Mouse (Mus musculus) heart, embryonic 13.5 days (tissue): ENCODE results near the gene Rabgap1l. TPM values are rescaled to one million over a fixed set of nuclear protein-coding genes. Genes with fewer than 3 reads are reported as not detected.

Experiments used
- ATAC-seq: fragments of 200-750 bp; cut with Nextera tagmentation; 2 replicates; pipeline ENCODE4 v1.8.0; 2017; ENCODE audit warnings: moderate TSS enrichment; ENCODE audit not compliant: insufficient number of reproducible peaks, low FRiP score, low TSS enrichment; ENCODE audit errors: extremely low read depth
- H3K27ac ChIP-seq: fragments of 300-500 bp; sonication (generic); replicated peaks from 2 replicates; pipeline ENCODE4 v1.5.1; 2015; ENCODE audit warnings: moderate library complexity, mild to moderate bottlenecking, inconsistent platforms
- H3K27me3 ChIP-seq: fragments of 300-500 bp; sonication (generic); replicated peaks from 2 replicates; pipeline ENCODE4 v1.6.1; 2015; ENCODE audit warnings: mild to moderate bottlenecking, inconsistent platforms
- H3K36me3 ChIP-seq: fragments of 300-500 bp; sonication (generic); 2 replicates; pipeline ENCODE4 v1.6.1; 2015; ENCODE audit warnings: mild to moderate bottlenecking, inconsistent platforms
- H3K4me1 ChIP-seq: fragments of 300-500 bp; sonication (generic); 2 replicates; pipeline ENCODE4 v1.6.1; 2015; ENCODE audit warnings: inconsistent platforms
- H3K4me2 ChIP-seq: fragments of 300-500 bp; sonication (generic); 2 replicates; pipeline ENCODE4 v1.6.1; 2015; ENCODE audit warnings: inconsistent platforms, mild to moderate bottlenecking, moderate library complexity
- H3K4me3 ChIP-seq: fragments of 300-500 bp; sonication (generic); 2 replicates; pipeline ENCODE4 v1.5.1; 2015; ENCODE audit warnings: moderate library complexity, mild to moderate bottlenecking, inconsistent platforms
- H3K9ac ChIP-seq: fragments of 300-500 bp; sonication (generic); 2 replicates; pipeline ENCODE4 v1.6.1; 2015; ENCODE audit warnings: inconsistent platforms, mild to moderate bottlenecking, moderate library complexity
- H3K9me3 ChIP-seq: fragments of 300-500 bp; sonication (generic); 2 replicates; pipeline ENCODE4 v1.6.1; 2016; ENCODE audit warnings: inconsistent platforms
- WGBS: fragments of 180-500 bp; shearing (Covaris S2); methylation state at CpG from one replicate; pipeline ENCODE4 v1.1.7; 2015; ENCODE audit warnings: mixed read lengths; 5-methylcytosine and 5-hydroxymethylcytosine counted together
- polyA plus RNA-seq: library from polyadenylated mRNA; unstranded; fragments of >200 nt; fragmentation: Nextera tagmentation; extraction: Ambion mirVana; gene quantifications from 2 replicates; pipeline ENCODE4 v1.2.1, GENCODE M21; 2015

Rabgap1l gene
- polyA plus RNA-seq, 1 experiment from 2014 or later: 63.6 TPM

- H3K4me3 ChIP-seq: no peak overlapping the region
- 56% methylated on average over 6 of the region's 6 CpGs for WGBS
- no peak for ATAC-seq
- no peaks in the 10 kb centered on the region for H3K36me3 ChIP-seq
- H3K9ac ChIP-seq: no peak overlapping the region
- H3K4me2 ChIP-seq: no peak overlapping the region
- H3K27ac ChIP-seq: no peak overlapping the region
- no peaks in the 10 kb centered on the region for H3K27me3 ChIP-seq
- H3K4me1 ChIP-seq: peaks cover 39% of the 10 kb centered on the region
- no peaks in the 10 kb centered on the region for H3K9me3 ChIP-seq
These were observed 486.7 kb downstream of the Rabgap1l start for GRCm38 (mm10) chr1:160306336-160306735.

- H3K9me3 ChIP-seq: no peaks in the 10 kb centered on the region
- H3K4me2 ChIP-seq: no peak overlapping the region
- peaks cover 42% of the 10 kb centered on the region for H3K4me1 ChIP-seq
- no peak overlapping the region for H3K9ac ChIP-seq
- 80% methylated on average over 1 of the region's 1 CpGs for WGBS
- H3K27me3 ChIP-seq: no peaks in the 10 kb centered on the region
- no peak overlapping the region for H3K4me3 ChIP-seq
- no peak overlapping the region for H3K27ac ChIP-seq
- no peak for ATAC-seq
- H3K36me3 ChIP-seq: no peaks in the 10 kb centered on the region
These were observed 487.2 kb downstream of the Rabgap1l start for GRCm38 (mm10) chr1:160305826-160306225.

GRCm38 (mm10) chr1:160304969-160305498, 488.0 kb downstream of the Rabgap1l start:
- 82% methylated on average over 6 of the region's 6 CpGs for WGBS

GRCm38 (mm10) chr1:160302268-160302667, 490.7 kb downstream of the Rabgap1l start:
- Histone ChIP-seq H3K27me3 (no peaks in the 10 kb centered on the region), H3K9me3 (no peaks in the 10 kb centered on the region), H3K4me2 (no peak overlapping the region), H3K36me3 (no peaks in the 10 kb centered on the region), H3K4me3 (no peak overlapping the region), H3K9ac (no peak overlapping the region), H3K27ac (no peak overlapping the region), H3K4me1 (peaks cover 43% of the 10 kb centered on the region)
- ATAC-seq: no peak
- WGBS: 67% methylated on average over 1 of the region's 1 CpGs

More at GRCm38 (mm10) chr1:160304969-160305498, 488.0 kb downstream of the Rabgap1l start:
- Histone ChIP-seq H3K27ac (no peak overlapping the region), H3K4me2 (no peak overlapping the region), H3K36me3 (no peaks in the 10 kb centered on the region), H3K4me3 (no peak overlapping the region), H3K9ac (no peak overlapping the region), H3K9me3 (no peaks in the 10 kb centered on the region), H3K27me3 (no peaks in the 10 kb centered on the region), H3K4me1 (peaks cover 48% of the 10 kb centered on the region)
- ATAC-seq: no peak

GRCm38 (mm10) chr1:160301156-160301555, 491.9 kb downstream of the Rabgap1l start:
- no peak overlapping the region for H3K9ac ChIP-seq
- no peaks in the 10 kb centered on the region for H3K36me3 ChIP-seq
- H3K27ac ChIP-seq: no peak overlapping the region
- ATAC-seq: no peak
- H3K4me2 ChIP-seq: no peak overlapping the region
- H3K9me3 ChIP-seq: no peaks in the 10 kb centered on the region
- no peak overlapping the region for H3K4me3 ChIP-seq
- WGBS: 48% methylated on average over 6 of the region's 6 CpGs
- peaks cover 36% of the 10 kb centered on the region for H3K4me1 ChIP-seq
- no peaks in the 10 kb centered on the region for H3K27me3 ChIP-seq

- no peak overlapping the region for H3K9ac ChIP-seq
- peaks cover 36% of the 10 kb centered on the region for H3K4me1 ChIP-seq
- no peaks in the 10 kb centered on the region for H3K9me3 ChIP-seq
- H3K4me3 ChIP-seq: no peak overlapping the region
- H3K27ac ChIP-seq: no peak overlapping the region
- H3K36me3 ChIP-seq: no peaks in the 10 kb centered on the region
- ATAC-seq: no peak
- WGBS: 70% methylated on average over 2 of the region's 2 CpGs
- no peak overlapping the region for H3K4me2 ChIP-seq
- H3K27me3 ChIP-seq: no peaks in the 10 kb centered on the region
These were observed 492.3 kb downstream of the Rabgap1l start for GRCm38 (mm10) chr1:160300704-160301103.

- Histone ChIP-seq H3K4me2 (no peak overlapping the region), H3K4me3 (no peak overlapping the region), H3K27ac (no peak overlapping the region), H3K4me1 (peaks cover 36% of the 10 kb centered on the region), H3K36me3 (no peaks in the 10 kb centered on the region), H3K27me3 (no peaks in the 10 kb centered on the region), H3K9me3 (no peaks in the 10 kb centered on the region), H3K9ac (no peak overlapping the region)
- 75% methylated on average over 4 of the region's 4 CpGs for WGBS
- no peak for ATAC-seq
These were observed 493.0 kb downstream of the Rabgap1l start for GRCm38 (mm10) chr1:160299979-160300378.

- Histone ChIP-seq H3K36me3 (no peaks in the 10 kb centered on the region), H3K9me3 (no peaks in the 10 kb centered on the region), H3K4me1 (peaks cover 34% of the 10 kb centered on the region), H3K9ac (no peak overlapping the region), H3K27ac (no peak overlapping the region), H3K4me3 (no peak overlapping the region), H3K4me2 (no peak overlapping the region), H3K27me3 (no peaks in the 10 kb centered on the region)
- WGBS: 59% methylated on average over 1 of the region's 1 CpGs
- ATAC-seq: no peak
These were observed 494.1 kb downstream of the Rabgap1l start for GRCm38 (mm10) chr1:160298893-160299292.

- Histone ChIP-seq H3K4me3 (no peak overlapping the region), H3K4me1 (peaks cover 27% of the 10 kb centered on the region), H3K4me2 (no peak overlapping the region), H3K36me3 (no peaks in the 10 kb centered on the region), H3K27ac (no peak overlapping the region), H3K9ac (no peak overlapping the region), H3K27me3 (no peaks in the 10 kb centered on the region), H3K9me3 (no peaks in the 10 kb centered on the region)
- 81% methylated on average over 3 of the region's 3 CpGs for WGBS
- no peak for ATAC-seq
These were observed 495.3 kb downstream of the Rabgap1l start for GRCm38 (mm10) chr1:160297701-160298100.

- Histone ChIP-seq H3K36me3 (no peaks in the 10 kb centered on the region), H3K4me3 (no peak overlapping the region), H3K9ac (no peak overlapping the region), H3K9me3 (no peaks in the 10 kb centered on the region), H3K27me3 (no peaks in the 10 kb centered on the region), H3K4me1 (peaks cover 11% of the 10 kb centered on the region), H3K27ac (no peak overlapping the region), H3K4me2 (no peak overlapping the region)
- ATAC-seq: no peak
- WGBS: 60% methylated on average over 1 of the region's 1 CpGs
These were observed 497.7 kb downstream of the Rabgap1l start for GRCm38 (mm10) chr1:160295323-160295722.

- no peak overlapping the region for H3K4me2 ChIP-seq
- ATAC-seq: no peak
- no peaks in the 10 kb centered on the region for H3K36me3 ChIP-seq
- no peak overlapping the region for H3K4me3 ChIP-seq
- peaks cover 11% of the 10 kb centered on the region for H3K4me1 ChIP-seq
- no peak overlapping the region for H3K9ac ChIP-seq
- H3K9me3 ChIP-seq: no peaks in the 10 kb centered on the region
- H3K27ac ChIP-seq: no peak overlapping the region
- WGBS: 69% methylated on average over 3 of the region's 3 CpGs
- no peaks in the 10 kb centered on the region for H3K27me3 ChIP-seq
These were observed 499.5 kb downstream of the Rabgap1l start for GRCm38 (mm10) chr1:160293488-160293887.

GRCm38 (mm10) chr1:160292058-160292457, 501.0 kb downstream of the Rabgap1l start:
- H3K36me3 ChIP-seq: no peaks in the 10 kb centered on the region
- WGBS: 68% methylated on average over 2 of the region's 2 CpGs

More at GRCm38 (mm10) chr1:160292058-160292457, 501.0 kb downstream of the Rabgap1l start:
- no peak overlapping the region for H3K27ac ChIP-seq
- no peak overlapping the region for H3K4me3 ChIP-seq
- no peaks in the 10 kb centered on the region for H3K9me3 ChIP-seq
- peaks cover 9% of the 10 kb centered on the region for H3K4me1 ChIP-seq
- H3K27me3 ChIP-seq: no peaks in the 10 kb centered on the region
- H3K9ac ChIP-seq: no peak overlapping the region
- no peak for ATAC-seq
- no peak overlapping the region for H3K4me2 ChIP-seq
